Mouse (Mus musculus) embryonic facial prominence, embryonic 12.5 days (tissue): ENCODE measurements around the gene Kcnk1. TPM values are rescaled to one million over a fixed set of nuclear protein-coding genes. Genes with fewer than 3 reads are reported as not detected.

ENCODE experiments used
- ATAC-seq: fragments of 200-750 bp; cut with Nextera tagmentation; 2 replicates; pipeline ENCODE4 v1.8.0; 2017; ENCODE audit not compliant: insufficient number of reproducible peaks, insufficient read depth, low FRiP score, low TSS enrichment
- H3K27ac ChIP-seq: fragments of 300-500 bp; sonication (generic); 2 replicates; pipeline ENCODE4 v1.5.1; 2016; ENCODE audit warnings: mild to moderate bottlenecking
- H3K27me3 ChIP-seq: fragments of 300-500 bp; sonication (generic); 2 replicates; pipeline ENCODE4 v1.6.1; 2016; ENCODE audit warnings: mild to moderate bottlenecking, moderate library complexity
- H3K36me3 ChIP-seq: fragments of 300-500 bp; sonication (generic); 2 replicates; pipeline ENCODE4 v1.6.1; 2016; ENCODE audit warnings: mild to moderate bottlenecking
- H3K4me1 ChIP-seq: fragments of 300-500 bp; sonication (generic); 2 replicates; pipeline ENCODE4 v1.6.1; 2016
- H3K4me2 ChIP-seq: fragments of 300-500 bp; sonication (generic); replicated peaks from 2 replicates; pipeline ENCODE4 v1.6.1; 2016; ENCODE audit warnings: mild to moderate bottlenecking, moderate library complexity
- H3K4me3 ChIP-seq: fragments of 300-500 bp; sonication (generic); 2 replicates; pipeline ENCODE4 v1.5.1; 2016; ENCODE audit warnings: mild to moderate bottlenecking
- H3K9ac ChIP-seq: fragments of 300-500 bp; sonication (generic); 2 replicates; pipeline ENCODE4 v1.6.1; 2016; ENCODE audit warnings: mild to moderate bottlenecking, moderate library complexity
- H3K9me3 ChIP-seq: fragments of 300-500 bp; sonication (generic); 2 replicates; pipeline ENCODE4 v1.6.1; 2016; ENCODE audit warnings: mild to moderate bottlenecking, moderate library complexity
- WGBS: fragments of 180-500 bp; shearing (Covaris S2); methylation state at CpG from one replicate; pipeline ENCODE4 v1.1.7; 2016; 5-methylcytosine and 5-hydroxymethylcytosine counted together
- polyA plus RNA-seq: library from polyadenylated mRNA; unstranded; fragments of >200 nt; fragmentation: Nextera tagmentation; extraction: Ambion mirVana; gene quantifications from 2 replicates; pipeline ENCODE4 v1.2.1, GENCODE M21; 2016

Kcnk1 gene
- polyA plus RNA-seq, 1 experiment from 2014 or later, result 23.8 TPM

- no peak for ATAC-seq
- Histone ChIP-seq H3K9me3 (0 out of 2 replicates have a peak, but pooled peaks cover 11% of the 10 kb centered on the region), H3K27ac (no peak overlapping the region), H3K9ac (no peak overlapping the region), H3K36me3 (no peaks in the 10 kb centered on the region), H3K4me3 (peak overlapping the region; percentile 0; the same call in 1 of the 2 replicates), H3K4me1 (0 out of 2 replicates have a peak, but pooled peaks cover 6% of the 10 kb centered on the region), H3K27me3 (peaks cover 28% of the 10 kb centered on the region), H3K4me2 (peak overlapping the region; percentile 27)
- WGBS, result 9% methylated on average over 11 of the region's 11 CpGs
These were observed 31.2 kb upstream of the Kcnk1 start for GRCm38 (mm10) chr8:125963807-125964211.

GRCm38 (mm10) chr8:125971336-125971735 is 23.6 kb upstream of the Kcnk1 start:
- 47% methylated on average over 3 of the region's 3 CpGs for WGBS

GRCm38 (mm10) chr8:125975981-125976380 is 19.0 kb upstream of the Kcnk1 start:
- Histone ChIP-seq H3K27ac (no peak overlapping the region), H3K4me3 (no peak overlapping the region), H3K27me3 (no peaks in the 10 kb centered on the region), H3K9me3 (no peaks in the 10 kb centered on the region), H3K9ac (no peak overlapping the region), H3K36me3 (no peaks in the 10 kb centered on the region), H3K4me2 (no peak overlapping the region), H3K4me1 (no peaks in the 10 kb centered on the region)
- ATAC-seq, result no peak
- WGBS, result 81% methylated on average over 4 of the region's 4 CpGs

More at GRCm38 (mm10) chr8:125971336-125971735, 23.6 kb upstream of the Kcnk1 start:
- H3K36me3 ChIP-seq, result no peaks in the 10 kb centered on the region
- no peak overlapping the region for H3K27ac ChIP-seq
- no peak overlapping the region for H3K9ac ChIP-seq
- no peaks in the 10 kb centered on the region for H3K4me1 ChIP-seq
- H3K9me3 ChIP-seq, result no peaks in the 10 kb centered on the region
- H3K4me2 ChIP-seq, result no peak overlapping the region
- no peaks in the 10 kb centered on the region for H3K27me3 ChIP-seq
- H3K4me3 ChIP-seq, result no peak overlapping the region
- ATAC-seq, result no peak

GRCm38 (mm10) chr8:125980826-125981225 is 14.1 kb upstream of the Kcnk1 start:
- Histone ChIP-seq H3K4me2 (no peak overlapping the region), H3K4me1 (no peaks in the 10 kb centered on the region), H3K9me3 (no peaks in the 10 kb centered on the region), H3K4me3 (no peak overlapping the region), H3K36me3 (no peaks in the 10 kb centered on the region), H3K27ac (no peak overlapping the region), H3K9ac (no peak overlapping the region), H3K27me3 (no peaks in the 10 kb centered on the region)
- no peak for ATAC-seq
- WGBS, result 42% methylated on average over 6 of the region's 6 CpGs

GRCm38 (mm10) chr8:125983515-125983914 is 11.5 kb upstream of the Kcnk1 start:
- ATAC-seq, result no peak
- Histone ChIP-seq H3K4me3 (no peak overlapping the region), H3K4me2 (no peak overlapping the region), H3K4me1 (no peaks in the 10 kb centered on the region), H3K9me3 (no peaks in the 10 kb centered on the region), H3K27ac (no peak overlapping the region), H3K9ac (no peak overlapping the region), H3K36me3 (no peaks in the 10 kb centered on the region), H3K27me3 (no peaks in the 10 kb centered on the region)
- 79% methylated on average over 3 of the region's 3 CpGs for WGBS

- WGBS, result 95% methylated on average over 4 of the region's 4 CpGs
- no peak for ATAC-seq
These were observed 10.8 kb upstream of the Kcnk1 start for GRCm38 (mm10) chr8:125984140-125984539.

GRCm38 (mm10) chr8:125985364-125985763 is 9.6 kb upstream of the Kcnk1 start:
- 96% methylated on average over 2 of the region's 2 CpGs for WGBS
- no peaks in the 10 kb centered on the region for H3K9me3 ChIP-seq
- ATAC-seq, result no peak
- H3K36me3 ChIP-seq, result no peaks in the 10 kb centered on the region
- H3K4me2 ChIP-seq, result no peak overlapping the region
- H3K4me3 ChIP-seq, result no peak overlapping the region
- H3K9ac ChIP-seq, result no peak overlapping the region
- no peaks in the 10 kb centered on the region for H3K27me3 ChIP-seq
- H3K4me1 ChIP-seq, result no peaks in the 10 kb centered on the region
- H3K27ac ChIP-seq, result no peak overlapping the region

More at GRCm38 (mm10) chr8:125984140-125984539, 10.8 kb upstream of the Kcnk1 start:
- Histone ChIP-seq H3K27me3 (no peaks in the 10 kb centered on the region), H3K27ac (no peak overlapping the region), H3K4me2 (no peak overlapping the region), H3K4me1 (no peaks in the 10 kb centered on the region), H3K4me3 (no peak overlapping the region), H3K9ac (no peak overlapping the region), H3K9me3 (no peaks in the 10 kb centered on the region), H3K36me3 (no peaks in the 10 kb centered on the region)

- H3K9ac ChIP-seq, result no peak overlapping the region
- no peak overlapping the region for H3K27ac ChIP-seq
- no peaks in the 10 kb centered on the region for H3K36me3 ChIP-seq
- no peaks in the 10 kb centered on the region for H3K4me1 ChIP-seq
- WGBS, result 54% methylated on average over 6 of the region's 6 CpGs
- H3K4me3 ChIP-seq, result no peak overlapping the region
- ATAC-seq, result no peak
- H3K9me3 ChIP-seq, result no peaks in the 10 kb centered on the region
- no peaks in the 10 kb centered on the region for H3K27me3 ChIP-seq
- no peak overlapping the region for H3K4me2 ChIP-seq
These were observed 7.9 kb upstream of the Kcnk1 start for GRCm38 (mm10) chr8:125986999-125987589.

- Histone ChIP-seq H3K27ac (no peak overlapping the region), H3K27me3 (peaks cover 4% of the 10 kb centered on the region; the same call in 1 of the 2 replicates), H3K4me1 (peaks cover 2% of the 10 kb centered on the region; the same call in 1 of the 2 replicates), H3K9me3 (no peaks in the 10 kb centered on the region), H3K36me3 (no peaks in the 10 kb centered on the region), H3K4me3 (no peak overlapping the region), H3K9ac (no peak overlapping the region), H3K4me2 (no peak overlapping the region)
- ATAC-seq, result no peak
- 49% methylated on average over 2 of the region's 2 CpGs for WGBS
These were observed 7.0 kb upstream of the Kcnk1 start for GRCm38 (mm10) chr8:125987996-125988395.

- 42% methylated on average over 9 of the region's 9 CpGs for WGBS
- H3K36me3 ChIP-seq, result no peaks in the 10 kb centered on the region
- no peak overlapping the region for H3K9ac ChIP-seq
- no peak for ATAC-seq
- H3K27me3 ChIP-seq, result peaks cover 36% of the 10 kb centered on the region
- no peak overlapping the region for H3K4me2 ChIP-seq
- H3K4me1 ChIP-seq, result peaks cover 26% of the 10 kb centered on the region
- H3K4me3 ChIP-seq, result no peak overlapping the region
- H3K9me3 ChIP-seq, result no peaks in the 10 kb centered on the region
- no peak overlapping the region for H3K27ac ChIP-seq
These were observed 1.3 kb upstream of the Kcnk1 start for GRCm38 (mm10) chr8:125993636-125994035.

- Histone ChIP-seq H3K4me1 (peaks cover 29% of the 10 kb centered on the region), H3K27me3 (peaks cover 36% of the 10 kb centered on the region), H3K4me3 (peak overlapping the region; percentile 61), H3K27ac (0 out of 2 replicates have a peak overlapping the region, but pooled peaks have one; percentile 36), H3K9me3 (no peaks in the 10 kb centered on the region), H3K36me3 (no peaks in the 10 kb centered on the region), H3K4me2 (peak overlapping the region; percentile 93), H3K9ac (peak overlapping the region; percentile 69)
- no peak for ATAC-seq
- 11% methylated on average over 14 of the region's 14 CpGs for WGBS
These were observed 1.3 kb downstream of the Kcnk1 start for GRCm38 (mm10) chr8:125996031-125996839.

- Histone ChIP-seq H3K27ac (0 out of 2 replicates have a peak overlapping the region, but pooled peaks have one; percentile 17), H3K9me3 (no peaks in the 10 kb centered on the region), H3K4me3 (peak overlapping the region; percentile 61), H3K9ac (no peak overlapping the region), H3K4me1 (peaks cover 29% of the 10 kb centered on the region), H3K36me3 (no peaks in the 10 kb centered on the region), H3K27me3 (peaks cover 36% of the 10 kb centered on the region), H3K4me2 (peak overlapping the region; percentile 93)
- 21% methylated on average over 6 of the region's 6 CpGs for WGBS
- no peak for ATAC-seq
These were observed 2.0 kb downstream of the Kcnk1 start for GRCm38 (mm10) chr8:125996980-125997379.
